Mouse (Mus musculus): Measurements from ENCODE around the gene Acadvl. TPM values are rescaled to one million over a fixed set of nuclear protein-coding genes. Genes with fewer than 3 reads are reported as not detected.

The Acadvl gene
- total and polyA plus RNA-seq, 2 experiments from 2014 or later = 42.7 to 62.1 TPM

- Histone ChIP-seq H3K4me2 (ENCODE audit: low read depth, low read length, poor library complexity, severe bottlenecking) (no peak overlapping the region), H3K27ac (ENCODE audit: low read depth, low read length) (no peak overlapping the region), H3K27me3 (ENCODE audit: insufficient read depth, low read length) (peaks cover 42% of the 10 kb centered on the region), H3K36me3 (ENCODE audit: insufficient read depth, low read length) (no peaks in the 10 kb centered on the region), H3K9ac (replicated peaks; ENCODE audit: low read length, poor library complexity, severe bottlenecking) (no peak overlapping the region), H3K4me3 (ENCODE audit: low read depth, low read length) (no peak overlapping the region), H3K9me3 (ENCODE audit: low read length) (no peaks in the 10 kb centered on the region), H3K4me1 (ENCODE audit: insufficient read depth, low read length) (no peaks in the 10 kb centered on the region)
- ATAC-seq (ENCODE audit: low FRiP score) = no peak
- TF ChIP-seq CTCF (IDR thresholded peaks at IDR 0.05) = no peak
- WGBS = 53% methylated on average over 5 of the region's 5 CpGs
- DNase-seq (ENCODE audit: low spot score) = no peak
Measured at GRCm38 (mm10) chr11:69961841-69962240, 53.4 kb downstream of the Acadvl start.

DNA sequence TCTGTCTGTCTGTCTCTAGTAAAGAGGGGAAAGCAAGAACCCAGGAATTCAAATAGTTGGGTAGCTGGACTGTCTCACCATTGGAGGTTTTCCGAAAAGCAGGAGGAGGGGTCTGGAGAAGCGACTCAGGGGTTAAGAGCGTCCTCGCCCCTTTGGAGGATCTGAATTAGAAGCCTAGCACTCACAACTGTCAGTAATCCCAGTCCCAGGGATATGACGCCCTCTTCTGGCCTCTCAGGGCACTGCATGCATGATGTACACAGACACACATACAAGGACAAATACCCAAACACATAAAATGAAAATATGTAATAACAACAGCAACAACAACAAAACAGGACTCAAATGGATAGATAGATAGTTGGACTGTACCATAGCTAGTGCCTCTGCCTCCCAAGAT lies 54.6 kb downstream of the Acadvl start:
- no peaks in the 10 kb centered on the region for H3K4me1 ChIP-seq (ENCODE audit: insufficient read depth, low read length)
- no peaks in the 10 kb centered on the region for H3K36me3 ChIP-seq (ENCODE audit: insufficient read depth, low read length)
- no peak overlapping the region for H3K9ac ChIP-seq (replicated peaks; ENCODE audit: low read length, poor library complexity, severe bottlenecking)
- H3K4me2 ChIP-seq (ENCODE audit: low read depth, low read length, poor library complexity, severe bottlenecking) = no peak overlapping the region
- no peaks in the 10 kb centered on the region for H3K9me3 ChIP-seq (ENCODE audit: low read length)
- TF ChIP-seq CTCF (IDR thresholded peaks at IDR 0.05) = peak; percentile 53
- H3K27me3 ChIP-seq (ENCODE audit: insufficient read depth, low read length) = peaks cover 30% of the 10 kb centered on the region
- H3K4me3 ChIP-seq (ENCODE audit: low read depth, low read length) = no peak overlapping the region
- no peak overlapping the region for H3K27ac ChIP-seq (ENCODE audit: low read depth, low read length)
- DNase-seq (ENCODE audit: low spot score) (no peak), ATAC-seq (ENCODE audit: low FRiP score) (no peak)
- 24% methylated on average over 5 of the region's 5 CpGs for WGBS

MicroRNA genes within 50 kb of the gene (microRNA counts, 519-probe panel; counts per million panel counts)
- microRNA mmu-miR-324-3p (528 counts per million, percentile 58 among the panel's probes with 10 or more counts), microRNA mmu-miR-324-5p (3,134 counts per million, percentile 72 among the panel's probes with 10 or more counts)

Small RNA genes lying within 50 kb of the gene (microRNA-seq; reads per million reads assigned to microRNA genes)
- gene Gm44349 (ENCODE audit: borderline number of aligned reads) (not detected), gene Mir324 (ENCODE audit: borderline number of aligned reads) (6,369 reads per million, percentile 91 among the genes with 10 or more reads in this experiment)

Other genes with a start within 250 kb of the Acadvl start
Only the 30 nearest of the 38 such genes appear.
- 0.16 TPM in 1 of 2 replicates, not detected in the other for gene Tmem102, start 209.8 kb downstream of the Acadvl start, total RNA-seq (2014; rRNA removed)
- gene Tmem102, start 209.8 kb downstream of the Acadvl start, polyA plus RNA-seq (2015; fragmentation: Nextera tagmentation; extraction: Ambion mirVana) = 0.80 and 0.94 TPM in 2 replicates
- gene Gm39566, start 200.1 kb downstream of the Acadvl start, total RNA-seq (2014; rRNA removed) = not detected in 2 replicates
- not detected in 2 replicates for gene Gm39566, start 200.1 kb downstream of the Acadvl start, polyA plus RNA-seq (2015; fragmentation: Nextera tagmentation; extraction: Ambion mirVana)
- not detected in 2 replicates for gene Spem2, start 196.9 kb downstream of the Acadvl start, total RNA-seq (2014; rRNA removed)
- gene Spem2, start 196.9 kb downstream of the Acadvl start, polyA plus RNA-seq (2015; fragmentation: Nextera tagmentation; extraction: Ambion mirVana) = not detected in 2 replicates
- gene Spem1, start 193.2 kb downstream of the Acadvl start, total RNA-seq (2014; rRNA removed) = 0.93 TPM in 1 of 2 replicates, not detected in the other
- gene Spem1, start 193.2 kb downstream of the Acadvl start, polyA plus RNA-seq (2015; fragmentation: Nextera tagmentation; extraction: Ambion mirVana) = 0.20 and 0.27 TPM in 2 replicates
- gene Nlgn2, start 177.6 kb downstream of the Acadvl start, total RNA-seq (2014; rRNA removed) = 117 and 137 TPM in 2 replicates
- gene Nlgn2, start 177.6 kb downstream of the Acadvl start, polyA plus RNA-seq (2015; fragmentation: Nextera tagmentation; extraction: Ambion mirVana) = 21.0 and 23.5 TPM in 2 replicates
- gene Tmem256, start 176.9 kb downstream of the Acadvl start, total RNA-seq (2014; rRNA removed) = 95.5 and 103 TPM in 2 replicates
- 349 and 370 TPM in 2 replicates for gene Tmem256, start 176.9 kb downstream of the Acadvl start, polyA plus RNA-seq (2015; fragmentation: Nextera tagmentation; extraction: Ambion mirVana)
- gene Plscr3, start 169.0 kb downstream of the Acadvl start, total RNA-seq (2014; rRNA removed) = 24.1 and 26.6 TPM in 2 replicates
- gene Plscr3, start 169.0 kb downstream of the Acadvl start, polyA plus RNA-seq (2015; fragmentation: Nextera tagmentation; extraction: Ambion mirVana) = 33.5 and 35.0 TPM in 2 replicates
- not detected in 2 replicates for gene Tnk1, start 156.7 kb downstream of the Acadvl start, total RNA-seq (2014; rRNA removed)
- 0.16 TPM in 2 replicates for gene Tnk1, start 156.7 kb downstream of the Acadvl start, polyA plus RNA-seq (2015; fragmentation: Nextera tagmentation; extraction: Ambion mirVana)
- not detected in 2 replicates for gene Tmem95, start 137.4 kb downstream of the Acadvl start, total RNA-seq (2014; rRNA removed)
- not detected in 2 replicates for gene Tmem95, start 137.4 kb downstream of the Acadvl start, polyA plus RNA-seq (2015; fragmentation: Nextera tagmentation; extraction: Ambion mirVana)
- gene Kctd11, start 134.0 kb downstream of the Acadvl start, total RNA-seq (2014; rRNA removed) = 0.93 and 1.6 TPM in 2 replicates
- gene Kctd11, start 134.0 kb downstream of the Acadvl start, polyA plus RNA-seq (2015; fragmentation: Nextera tagmentation; extraction: Ambion mirVana) = 0.57 and 0.92 TPM in 2 replicates
- 0.66 TPM in 1 of 2 replicates, not detected in the other for gene Acap1, start 119.9 kb downstream of the Acadvl start, total RNA-seq (2014; rRNA removed)
- 0.14 TPM in 1 of 2 replicates, not detected in the other for gene Acap1, start 119.9 kb downstream of the Acadvl start, polyA plus RNA-seq (2015; fragmentation: Nextera tagmentation; extraction: Ambion mirVana)
- gene 2810408A11Rik, start 114.4 kb downstream of the Acadvl start, total RNA-seq (2014; rRNA removed) = 3.3 and 8.7 TPM in 2 replicates
- 4.8 and 6.2 TPM in 2 replicates for gene 2810408A11Rik, start 114.4 kb downstream of the Acadvl start, polyA plus RNA-seq (2015; fragmentation: Nextera tagmentation; extraction: Ambion mirVana)
- 112 and 118 TPM in 2 replicates for gene Neurl4, start 114.3 kb downstream of the Acadvl start, total RNA-seq (2014; rRNA removed)
- gene Neurl4, start 114.3 kb downstream of the Acadvl start, polyA plus RNA-seq (2015; fragmentation: Nextera tagmentation; extraction: Ambion mirVana) = 15.2 and 16.7 TPM in 2 replicates
- 45.8 and 47.6 TPM in 2 replicates for gene Gps2, start 101.5 kb downstream of the Acadvl start, total RNA-seq (2014; rRNA removed)
- gene Gps2, start 101.5 kb downstream of the Acadvl start, polyA plus RNA-seq (2015; fragmentation: Nextera tagmentation; extraction: Ambion mirVana) = 60.3 and 64.3 TPM in 2 replicates
- 452 and 486 TPM in 2 replicates for gene Eif5a, start 93.5 kb downstream of the Acadvl start, total RNA-seq (2014; rRNA removed)
- gene Eif5a, start 93.5 kb downstream of the Acadvl start, polyA plus RNA-seq (2015; fragmentation: Nextera tagmentation; extraction: Ambion mirVana) = 1,054 and 1,096 TPM in 2 replicates
- 5.0 and 8.4 TPM in 2 replicates for gene Ybx2, start 79.6 kb downstream of the Acadvl start, total RNA-seq (2014; rRNA removed)
- 3.4 and 4.2 TPM in 2 replicates for gene Ybx2, start 79.6 kb downstream of the Acadvl start, polyA plus RNA-seq (2015; fragmentation: Nextera tagmentation; extraction: Ambion mirVana)
- gene Slc2a4, start 67.2 kb downstream of the Acadvl start, total RNA-seq (2014; rRNA removed) = 8.8 and 9.0 TPM in 2 replicates
- gene Slc2a4, start 67.2 kb downstream of the Acadvl start, polyA plus RNA-seq (2015; fragmentation: Nextera tagmentation; extraction: Ambion mirVana) = 3.4 and 4.0 TPM in 2 replicates
- gene Cldn7, start 50.6 kb downstream of the Acadvl start, total RNA-seq (2014; rRNA removed) = not detected in 2 replicates
- gene Cldn7, start 50.6 kb downstream of the Acadvl start, polyA plus RNA-seq (2015; fragmentation: Nextera tagmentation; extraction: Ambion mirVana) = 0.57 TPM in 1 of 2 replicates, not detected in the other
- gene Ctdnep1, start 34.3 kb downstream of the Acadvl start, total RNA-seq (2014; rRNA removed) = 39.6 and 42.9 TPM in 2 replicates
- 22.3 and 24.1 TPM in 2 replicates for gene Ctdnep1, start 34.3 kb downstream of the Acadvl start, polyA plus RNA-seq (2015; fragmentation: Nextera tagmentation; extraction: Ambion mirVana)
- gene Elp5, start 32.9 kb downstream of the Acadvl start, total RNA-seq (2014; rRNA removed) = 109 and 157 TPM in 2 replicates
- 171 and 182 TPM in 2 replicates for gene Elp5, start 32.9 kb downstream of the Acadvl start, polyA plus RNA-seq (2015; fragmentation: Nextera tagmentation; extraction: Ambion mirVana)
- 197 and 226 TPM in 2 replicates for gene Gabarap, start 24.3 kb downstream of the Acadvl start, total RNA-seq (2014; rRNA removed)
- 501 and 511 TPM in 2 replicates for gene Gabarap, start 24.3 kb downstream of the Acadvl start, polyA plus RNA-seq (2015; fragmentation: Nextera tagmentation; extraction: Ambion mirVana)
- 42.4 and 45.2 TPM in 2 replicates for gene Phf23, start 19.6 kb downstream of the Acadvl start, total RNA-seq (2014; rRNA removed)
- gene Phf23, start 19.6 kb downstream of the Acadvl start, polyA plus RNA-seq (2015; fragmentation: Nextera tagmentation; extraction: Ambion mirVana) = 37.6 and 40.0 TPM in 2 replicates
- gene Dvl2, start 14.8 kb downstream of the Acadvl start, total RNA-seq (2014; rRNA removed) = 31.5 and 33.3 TPM in 2 replicates
- gene Dvl2, start 14.8 kb downstream of the Acadvl start, polyA plus RNA-seq (2015; fragmentation: Nextera tagmentation; extraction: Ambion mirVana) = 19.0 and 20.0 TPM in 2 replicates
- gene Dlg4, start 1.5 kb upstream of the Acadvl start, total RNA-seq (2014; rRNA removed) = 256 and 269 TPM in 2 replicates
- 16.1 and 18.1 TPM in 2 replicates for gene Dlg4, start 1.5 kb upstream of the Acadvl start, polyA plus RNA-seq (2015; fragmentation: Nextera tagmentation; extraction: Ambion mirVana)
- gene Asgr1, start 38.7 kb upstream of the Acadvl start, total RNA-seq (2014; rRNA removed) = 1.2 and 7.2 TPM in 2 replicates
- 4.1 and 4.5 TPM in 2 replicates for gene Asgr1, start 38.7 kb upstream of the Acadvl start, polyA plus RNA-seq (2015; fragmentation: Nextera tagmentation; extraction: Ambion mirVana)
- gene Asgr2, start 77.2 kb upstream of the Acadvl start, total RNA-seq (2014; rRNA removed) = not detected in 2 replicates
- gene Asgr2, start 77.2 kb upstream of the Acadvl start, polyA plus RNA-seq (2015; fragmentation: Nextera tagmentation; extraction: Ambion mirVana) = not detected in 2 replicates
- gene Mgl2, start 114.9 kb upstream of the Acadvl start, total RNA-seq (2014; rRNA removed) = 0.11 and 0.85 TPM in 2 replicates
- gene Mgl2, start 114.9 kb upstream of the Acadvl start, polyA plus RNA-seq (2015; fragmentation: Nextera tagmentation; extraction: Ambion mirVana) = 0.26 and 0.60 TPM in 2 replicates
- 0.42 and 0.44 TPM in 2 replicates for gene Clec10a, start 140.8 kb upstream of the Acadvl start, total RNA-seq (2014; rRNA removed)
- 0.57 and 1.3 TPM in 2 replicates for gene Clec10a, start 140.8 kb upstream of the Acadvl start, polyA plus RNA-seq (2015; fragmentation: Nextera tagmentation; extraction: Ambion mirVana)
- gene Slc16a11, start 197.3 kb upstream of the Acadvl start, total RNA-seq (2014; rRNA removed) = 22.2 and 28.2 TPM in 2 replicates
- gene Slc16a11, start 197.3 kb upstream of the Acadvl start, polyA plus RNA-seq (2015; fragmentation: Nextera tagmentation; extraction: Ambion mirVana) = 15.2 and 18.0 TPM in 2 replicates
- gene Slc16a13, start 205.7 kb upstream of the Acadvl start, total RNA-seq (2014; rRNA removed) = 9.9 and 26.1 TPM in 2 replicates
- gene Slc16a13, start 205.7 kb upstream of the Acadvl start, polyA plus RNA-seq (2015; fragmentation: Nextera tagmentation; extraction: Ambion mirVana) = 9.9 and 10.1 TPM in 2 replicates